ENCODE assay signal across 9 mouse cellular contexts in genomic region chr17:25809606-25810340, GRCm38 (mm10). TPM values are rescaled to one million over a fixed set of nuclear protein-coding genes. Genes with fewer than 3 reads are reported as not detected.
A peak's percentile ranks its signal among the peaks of the same experiment; 100 is the strongest.
DNase-seq lines count a peak whose midpoint lies in the region; ATAC-seq and TF ChIP-seq lines count a peak whose summit lies in the region.
"Had no signal": no experiment of that assay in that cellular context is flagged by ENCODE, and none has a peak within 500 bp of the region (broad histone marks: within the 10 kb centered on the region; RNA-seq: fewer than 3 reads in every experiment).

No protein-coding gene starts in this region.

- H3K79me3 ChIP-seq in C2C12 (ENCODE audit: low read depth) = no peaks in the 10 kb centered on the region

- peaks cover 79% of the 10 kb centered on the region for H3K27me3 ChIP-seq in heart, embryonic 13.5 days (replicated peaks)
- no peaks in the 10 kb centered on the region for H3K27me3 ChIP-seq in C2C12 (ENCODE audit: control insufficient read depth, insufficient read depth, insufficient read length)
- no peaks in the 10 kb centered on the region for H3K27me3 ChIP-seq in hindbrain, embryonic 16.5 days (replicated peaks; ENCODE audit: control insufficient read depth, insufficient read depth, low read length)
- H3K27me3 ChIP-seq in myocyte (ENCODE audit: control insufficient read depth, insufficient read depth, insufficient read length) = no peaks in the 10 kb centered on the region

- no peak for TF ChIP-seq CTCF in C2C12 (IDR thresholded peaks at IDR 0.05; ENCODE audit: control insufficient read depth, insufficient read depth, insufficient read length)

- H3K4me1 ChIP-seq in heart, embryonic 13.5 days = peaks cover 20% of the 10 kb centered on the region
- H3K4me1 ChIP-seq in hindbrain, embryonic 16.5 days (ENCODE audit: control insufficient read depth, insufficient read depth, low read depth, low read length) = peaks cover 39% of the 10 kb centered on the region

- H3K36me3 ChIP-seq in heart, embryonic 13.5 days = no peaks in the 10 kb centered on the region
- H3K36me3 ChIP-seq in C2C12 (ENCODE audit: control insufficient read depth, insufficient read depth) = no peaks in the 10 kb centered on the region
- no peaks in the 10 kb centered on the region for H3K36me3 ChIP-seq in hindbrain, embryonic 16.5 days (ENCODE audit: control insufficient read depth, insufficient read depth, low read length)
- no peaks in the 10 kb centered on the region for H3K36me3 ChIP-seq in myocyte (ENCODE audit: control insufficient read depth, insufficient read depth)

- H3K9me3 ChIP-seq in heart, embryonic 13.5 days = no peaks in the 10 kb centered on the region
- H3K9me3 ChIP-seq in hindbrain, embryonic 16.5 days (ENCODE audit: control insufficient read depth, low read length) = no peaks in the 10 kb centered on the region

- no peak for TF ChIP-seq POLR2A in myocyte (IDR thresholded peaks at IDR 0.05; ENCODE audit: insufficient read length, low read depth)

- no peak for ATAC-seq in heart, embryonic 13.5 days (ENCODE audit: extremely low read depth, insufficient number of reproducible peaks, low FRiP score, low TSS enrichment)
- ATAC-seq in hindbrain, embryonic 16.5 days = peak; percentile 40
- ATAC-seq in megakaryocyte progenitor cell, adult 5-6 weeks (replicated peaks; ENCODE audit: poor library complexity) = no peak

- peak overlapping the region; percentile 72 for H3K4me3 ChIP-seq in heart, embryonic 13.5 days
- H3K4me3 ChIP-seq in C2C12 (ENCODE audit: insufficient read depth, poor library complexity, severe bottlenecking) = peak overlapping the region; percentile 43
- peak overlapping the region; percentile 81 for H3K4me3 ChIP-seq in hindbrain, embryonic 16.5 days (ENCODE audit: low read length)
- H3K4me3 ChIP-seq in myocyte = peak overlapping the region; percentile 26

- peak overlapping the region; percentile 72 for H3K9ac ChIP-seq in heart, embryonic 13.5 days
- H3K9ac ChIP-seq in hindbrain, embryonic 16.5 days (ENCODE audit: low read depth, low read length) = peak overlapping the region; percentile 90

- WGBS in heart, embryonic 13.5 days = 14% methylated on average over 24 of the region's 25 CpGs
- WGBS in hindbrain, embryonic 16.5 days = 5% methylated on average over 25 of the region's 25 CpGs

- H3K4me2 ChIP-seq in heart, embryonic 13.5 days = peak overlapping the region; percentile 99
- H3K4me2 ChIP-seq in hindbrain, embryonic 16.5 days (ENCODE audit: low read length) = peak overlapping the region; percentile 82
- peak overlapping the region; percentile 77 for H3K4me2 ChIP-seq in myocyte (ENCODE audit: low read depth)

- H3K79me2 ChIP-seq in C2C12 (ENCODE audit: control insufficient read depth, insufficient read depth) = no peaks in the 10 kb centered on the region
- H3K79me2 ChIP-seq in myocyte (ENCODE audit: control insufficient read depth, insufficient read depth) = no peaks in the 10 kb centered on the region

- no peak overlapping the region for H3K27ac ChIP-seq in heart, embryonic 13.5 days (replicated peaks)
- H3K27ac ChIP-seq in hindbrain, embryonic 16.5 days (ENCODE audit: low read depth, low read length) = peak overlapping the region; percentile 97

- DNase-seq in heart, adult 9 months (ENCODE audit: low spot score in 2 of 2) = no peak
- DNase-seq in cerebellum, postnatal 10 days = peak; percentile 82 to 84
- no peak for DNase-seq in natural killer cell, adult 2 months (ENCODE audit: low spot score in 2 of 2)

- H3ac ChIP-seq in C2C12 (ENCODE audit: control insufficient read depth, insufficient read length, low read depth) (peak overlapping the region; percentile 76), myocyte (ENCODE audit: control insufficient read depth, insufficient read length) (peak overlapping the region; percentile 38)

TF ChIP-seq in C2C12, 6 proteins besides CTCF, POLR2A, EP300 and RAD21:
- TF ChIP-seq MYOG (IDR thresholded peaks at IDR 0.05; ENCODE audit: control insufficient read depth, extremely low read depth, insufficient read length) = no peak
- no peak for TF ChIP-seq MYOD1 (IDR thresholded peaks at IDR 0.05; ENCODE audit: control insufficient read depth, insufficient read length, low read depth)
- TF ChIP-seq MAX (IDR thresholded peaks at IDR 0.05) = no peak
- TF ChIP-seq CEBPB (IDR thresholded peaks at IDR 0.05; ENCODE audit: low read depth) = no peak
- no peak for TF ChIP-seq FOSL1 (IDR thresholded peaks at IDR 0.05; ENCODE audit: insufficient read depth, low read length, poor library complexity, severe bottlenecking)
- no peak for TF ChIP-seq USF1 (IDR thresholded peaks at IDR 0.05; ENCODE audit: low read depth)
TF ChIP-seq in C2C12: peak in this region for 0.

TF ChIP-seq in myocyte, 11 proteins besides CTCF, POLR2A, EP300 and RAD21:
- TF ChIP-seq TCF3 (IDR thresholded peaks at IDR 0.05; ENCODE audit: insufficient read length, low read depth) = no peak
- peak in 2 of 3 experiments; percentile 51 to 74 for TF ChIP-seq MYOG (IDR thresholded peaks at IDR 0.05; ENCODE audit: control insufficient read depth in 1 of 3, insufficient read depth in 1 of 3, insufficient read length in 2 of 3, low read depth in 2 of 3)
- TF ChIP-seq CEBPB (IDR thresholded peaks at IDR 0.05; ENCODE audit: insufficient read depth, poor library complexity, severe bottlenecking) = no peak
- no peak for TF ChIP-seq TCF12 (IDR thresholded peaks at IDR 0.05; ENCODE audit: insufficient read depth, poor library complexity, severe bottlenecking)
- no peak for TF ChIP-seq POLR2AphosphoS2 (IDR thresholded peaks at IDR 0.05; ENCODE audit: insufficient read length, low read depth)
- no peak for TF ChIP-seq MAX (IDR thresholded peaks at IDR 0.05; ENCODE audit: low read depth)
- TF ChIP-seq E2F4 (IDR thresholded peaks at IDR 0.05; ENCODE audit: insufficient read depth) = no peak
- TF ChIP-seq SRF (IDR thresholded peaks at IDR 0.05; ENCODE audit: control insufficient read depth, insufficient read length, low read depth) = no peak
- peak in 2 of 3 experiments; percentile 23 to 31 for TF ChIP-seq MYOD1 (IDR thresholded peaks at IDR 0.05; ENCODE audit: control insufficient read depth in 1 of 3, insufficient read length in 2 of 3, low read depth in 2 of 3)
- no peak for TF ChIP-seq USF1 (IDR thresholded peaks at IDR 0.05; ENCODE audit: low read depth)
- no peak for TF ChIP-seq REST (IDR thresholded peaks at IDR 0.05; ENCODE audit: insufficient read depth, insufficient read length)

RNA-seq across cellular contexts. Expression of gene Fbxl16, which starts 0.9 kb away (rescaled TPM):
- polyA plus RNA-seq in heart, embryonic 13.5 days (2015; fragmentation: Nextera tagmentation; extraction: Ambion mirVana) = 1.0 and 1.1 TPM in 2 replicates
- polyA plus RNA-seq in C2C12 (2012; fragmentation: generic; extraction: Trizol) (5.7 TPM), myocyte (2012; fragmentation: generic; extraction: Trizol) (6.0 TPM)
- 38.1 and 43.0 TPM in 2 replicates for polyA plus RNA-seq in hindbrain, embryonic 16.5 days (2015; fragmentation: Nextera tagmentation; extraction: Ambion mirVana)
- total RNA-seq in megakaryocyte progenitor cell, adult 5-6 weeks (2015) = not detected in 2 replicates
- total RNA-seq in megakaryocyte progenitor cell, adult 5-6 weeks (2017) = not detected in 2 replicates
- total RNA-seq: MEL had no signal

RNA-seq across cellular contexts. Expression of gene Metrn, which starts 12.8 kb away (rescaled TPM):
- 28.1 and 28.9 TPM in 2 replicates for polyA plus RNA-seq in heart, embryonic 13.5 days (2015; fragmentation: Nextera tagmentation; extraction: Ambion mirVana)
- polyA plus RNA-seq in C2C12 (2012; fragmentation: generic; extraction: Trizol) = 64.0 TPM
- polyA plus RNA-seq in hindbrain, embryonic 16.5 days (2015; fragmentation: Nextera tagmentation; extraction: Ambion mirVana) = 79.4 and 88.8 TPM in 2 replicates
- polyA plus RNA-seq in myocyte (2012; fragmentation: generic; extraction: Trizol) = 44.4 TPM
- total RNA-seq in megakaryocyte progenitor cell, adult 5-6 weeks (2015) = 4.5 and 9.7 TPM in 2 replicates
- 26.8 and 29.5 TPM in 2 replicates for total RNA-seq in megakaryocyte progenitor cell, adult 5-6 weeks (2017)

RNA-seq across cellular contexts. Expression of gene Wdr24, which starts 13.7 kb away (rescaled TPM):
- 14.2 and 15.1 TPM in 2 replicates for polyA plus RNA-seq in heart, embryonic 13.5 days (2015; fragmentation: Nextera tagmentation; extraction: Ambion mirVana)
- polyA plus RNA-seq in C2C12 (2012; fragmentation: generic; extraction: Trizol) (14.3 TPM), myocyte (2012; fragmentation: generic; extraction: Trizol) (18.0 TPM)
- 29.7 and 32.7 TPM in 2 replicates for polyA plus RNA-seq in hindbrain, embryonic 16.5 days (2015; fragmentation: Nextera tagmentation; extraction: Ambion mirVana)
- 10.0 and 10.1 TPM in 2 replicates for total RNA-seq in megakaryocyte progenitor cell, adult 5-6 weeks (2015)
- 16.1 and 18.0 TPM in 2 replicates for total RNA-seq in megakaryocyte progenitor cell, adult 5-6 weeks (2017)

RNA-seq across cellular contexts. Expression of gene AC134908.4, which starts 14.3 kb away (rescaled TPM):
- polyA plus RNA-seq in heart, embryonic 13.5 days (2015; fragmentation: Nextera tagmentation; extraction: Ambion mirVana) = 0.84 TPM in 1 of 2 replicates, not detected in the other
- not detected for polyA plus RNA-seq in C2C12 (2012; fragmentation: generic; extraction: Trizol)
- 1.6 and 2.2 TPM in 2 replicates for polyA plus RNA-seq in hindbrain, embryonic 16.5 days (2015; fragmentation: Nextera tagmentation; extraction: Ambion mirVana)
- not detected for polyA plus RNA-seq in myocyte (2012; fragmentation: generic; extraction: Trizol)
- 1.8 TPM in 1 of 2 replicates, not detected in the other for total RNA-seq in megakaryocyte progenitor cell, adult 5-6 weeks (2015)
- not detected in 2 replicates for total RNA-seq in megakaryocyte progenitor cell, adult 5-6 weeks (2017)

RNA-seq across cellular contexts. Expression of gene Fam173a, which starts 17.1 kb away (rescaled TPM):
- 62.2 and 69.9 TPM in 2 replicates for polyA plus RNA-seq in heart, embryonic 13.5 days (2015; fragmentation: Nextera tagmentation; extraction: Ambion mirVana)
- polyA plus RNA-seq in C2C12 (2012; fragmentation: generic; extraction: Trizol) = 46.0 TPM
- 99.9 and 103 TPM in 2 replicates for polyA plus RNA-seq in hindbrain, embryonic 16.5 days (2015; fragmentation: Nextera tagmentation; extraction: Ambion mirVana)
- polyA plus RNA-seq in myocyte (2012; fragmentation: generic; extraction: Trizol) = 61.0 TPM
- 113 and 126 TPM in 2 replicates for total RNA-seq in megakaryocyte progenitor cell, adult 5-6 weeks (2015)
- total RNA-seq in megakaryocyte progenitor cell, adult 5-6 weeks (2017) = 29.3 and 38.2 TPM in 2 replicates

Comparison
In these comparisons a context has a peak if more than half of its experiments do, and no peak if none do; other contexts are left out.
1. H3K4me3 ChIP-seq: peak in every context shown above with its lines; median percentile 81 in hindbrain, embryonic 16.5 days; 72 in heart, embryonic 13.5 days; 43 in C2C12; 26 in myocyte.
2. DNase-seq: peak in cerebellum, postnatal 10 days (2 of 2); none in heart, adult 9 months (0 of 2) and natural killer cell, adult 2 months (0 of 2).
3. Peak in every context shown above with its lines, with median percentiles within 50 percentile points of each other: H3K4me2 ChIP-seq.